Mouse (Mus musculus) hindbrain, embryonic 16.5 days (tissue): ENCODE measurements around the gene Gabpb1. TPM values are rescaled to one million over a fixed set of nuclear protein-coding genes. Genes with fewer than 3 reads are reported as not detected.

Source experiments
- ATAC-seq: fragments of 200-750 bp; cut with Nextera tagmentation; 2 replicates; pipeline ENCODE4 v1.8.0; 2017; ENCODE audit warnings: moderate TSS enrichment, moderate library complexity
- H3K27ac ChIP-seq: fragments of 300-500 bp; sonication (generic); 2 replicates; pipeline ENCODE4 v1.5.1; 2014; ENCODE audit warnings: low read depth, mild to moderate bottlenecking, control low read depth, low read length, moderate library complexity
- H3K27me3 ChIP-seq: fragments of 300-500 bp; sonication (generic); replicated peaks from 2 replicates; pipeline ENCODE4 v1.6.1; 2014; ENCODE audit warnings: low read length; ENCODE audit not compliant: control insufficient read depth, insufficient read depth
- H3K36me3 ChIP-seq: fragments of 300-500 bp; sonication (generic); 2 replicates; pipeline ENCODE4 v1.6.1; 2014; ENCODE audit warnings: mild to moderate bottlenecking, low read length, moderate library complexity, mixed read lengths; ENCODE audit not compliant: control insufficient read depth, insufficient read depth
- H3K4me1 ChIP-seq: fragments of 300-500 bp; sonication (generic); 2 replicates; pipeline ENCODE4 v1.6.1; 2014; ENCODE audit warnings: low read depth, low read length; ENCODE audit not compliant: control insufficient read depth, insufficient read depth
- H3K4me2 ChIP-seq: fragments of 300-500 bp; sonication (generic); 2 replicates; pipeline ENCODE4 v1.6.1; 2014; ENCODE audit warnings: mild to moderate bottlenecking, low read length, control low read depth, moderate library complexity
- H3K4me3 ChIP-seq: fragments of 300-500 bp; sonication (generic); 2 replicates; pipeline ENCODE4 v1.5.1; 2014; ENCODE audit warnings: mild to moderate bottlenecking, low read length, control low read depth, moderate library complexity
- H3K9ac ChIP-seq: fragments of 300-500 bp; sonication (generic); 2 replicates; pipeline ENCODE4 v1.6.1; 2014; ENCODE audit warnings: low read depth, mild to moderate bottlenecking, control low read depth, low read length, moderate library complexity
- H3K9me3 ChIP-seq: fragments of 300-500 bp; sonication (generic); 2 replicates; pipeline ENCODE4 v1.6.1; 2014; ENCODE audit warnings: mild to moderate bottlenecking, low read length, moderate library complexity; ENCODE audit not compliant: control insufficient read depth
- WGBS: fragments of 180-500 bp; shearing (Covaris S2); extraction: QIAGEN DNeasy Blood & Tissue Kit; methylation state at CpG from one replicate; pipeline ENCODE4 v1.1.7; 2014; 5-methylcytosine and 5-hydroxymethylcytosine counted together
- polyA plus RNA-seq: library from polyadenylated mRNA; unstranded; fragments of >200 nt; fragmentation: Nextera tagmentation; extraction: Ambion mirVana; gene quantifications from 2 replicates; pipeline ENCODE4 v1.2.1, GENCODE M21; 2015

Gabpb1 gene
- polyA plus RNA-seq, result 35.5 and 38.6 TPM in 2 replicates

DNA sequence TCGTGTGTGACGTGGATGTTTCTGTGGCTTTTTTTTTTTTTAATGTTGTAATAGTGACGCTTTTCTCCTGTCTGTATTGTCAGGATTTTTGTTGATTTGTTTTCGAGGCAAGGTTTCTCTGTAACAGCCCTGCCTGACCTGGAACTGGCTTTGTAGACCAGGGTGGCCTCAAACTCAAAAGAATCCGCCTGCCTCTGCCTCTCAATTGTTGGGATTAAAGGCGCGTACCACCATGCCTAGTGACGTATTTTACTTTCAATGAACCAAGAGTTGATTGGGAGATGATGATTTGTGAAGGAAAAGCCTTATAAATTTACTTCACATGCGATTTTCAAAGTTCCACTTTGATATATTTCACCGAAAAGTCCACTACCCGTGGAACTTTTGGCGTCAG is at the start of gene Gabpb1:
Gene Gabpb1, minus strand, starts transcription at position 216 of the 394 bp plus-strand sequence.
- Histone ChIP-seq H3K4me3 (peak within 1 kb of the TSS; percentile 87), H3K4me1 (peaks cover 30% of the 10 kb centered on the region), H3K27ac (peak within 1 kb of the TSS; percentile 97), H3K9ac (peak within 1 kb of the TSS; percentile 84), H3K27me3 (no peaks in the 10 kb centered on the region), H3K4me2 (peak within 1 kb of the TSS; percentile 81), H3K9me3 (no peaks in the 10 kb centered on the region), H3K36me3 (no peaks in the 10 kb centered on the region)
- 25% methylated on average over 12 of the region's 12 CpGs for WGBS
- ATAC-seq, result no peak

DNA sequence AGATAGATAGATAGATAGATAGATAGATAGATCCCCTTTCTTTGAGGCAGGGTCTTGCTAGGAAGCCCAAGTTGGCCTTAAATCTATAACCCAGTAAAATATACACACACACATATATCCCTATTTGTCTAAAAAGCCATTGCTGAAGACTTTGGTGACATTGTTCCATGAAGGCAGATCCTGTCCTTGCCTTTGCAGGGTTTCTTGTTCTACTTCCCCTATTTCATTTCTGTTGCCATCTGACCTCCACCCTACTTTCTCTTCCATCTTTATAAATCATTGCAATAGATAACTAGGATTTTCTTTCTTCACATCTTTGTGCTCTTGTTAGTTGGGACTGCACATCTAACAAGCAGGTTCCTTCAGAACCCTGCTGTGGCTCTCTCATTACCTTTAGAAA is 36.8 kb upstream of the Gabpb1 start:
- H3K4me1 ChIP-seq, result peaks cover 7% of the 10 kb centered on the region
- no peaks in the 10 kb centered on the region for H3K9me3 ChIP-seq
- H3K4me3 ChIP-seq, result no peak overlapping the region
- no peaks in the 10 kb centered on the region for H3K27me3 ChIP-seq
- no peak overlapping the region for H3K9ac ChIP-seq
- no peak overlapping the region for H3K27ac ChIP-seq
- H3K4me2 ChIP-seq, result no peak overlapping the region
- no peaks in the 10 kb centered on the region; the same call in 1 of the 2 replicates for H3K36me3 ChIP-seq
- no peak for ATAC-seq

DNA sequence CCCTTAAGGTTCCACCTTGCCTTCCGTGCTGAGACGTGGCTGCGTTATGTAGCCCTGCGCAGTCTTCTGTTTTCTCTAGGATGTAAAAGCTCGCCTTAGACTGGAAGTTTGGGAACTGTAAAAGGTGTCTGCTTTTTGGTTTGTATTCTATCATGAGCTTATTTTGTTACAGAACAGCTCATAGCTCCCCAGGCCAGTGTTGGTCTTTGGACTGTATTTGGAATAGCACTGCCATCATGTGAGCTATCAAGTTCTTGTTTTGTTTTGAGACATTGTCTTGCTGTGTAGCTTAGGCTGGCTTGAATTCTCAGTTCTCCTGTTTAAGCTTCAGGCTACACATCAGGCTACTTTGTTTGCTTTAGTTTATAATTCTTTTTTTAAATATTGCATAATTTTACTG is 36.4 kb upstream of the Gabpb1 start:
- H3K4me2 ChIP-seq, result no peak overlapping the region
- no peak overlapping the region for H3K27ac ChIP-seq
- 98% methylated on average over 5 of the region's 5 CpGs for WGBS
- peaks cover 9% of the 10 kb centered on the region for H3K4me1 ChIP-seq
- no peak overlapping the region for H3K9ac ChIP-seq
- H3K4me3 ChIP-seq, result no peak overlapping the region
- no peaks in the 10 kb centered on the region; the same call in 1 of the 2 replicates for H3K36me3 ChIP-seq
- H3K9me3 ChIP-seq, result no peaks in the 10 kb centered on the region
- no peaks in the 10 kb centered on the region for H3K27me3 ChIP-seq
- no peak for ATAC-seq

DNA sequence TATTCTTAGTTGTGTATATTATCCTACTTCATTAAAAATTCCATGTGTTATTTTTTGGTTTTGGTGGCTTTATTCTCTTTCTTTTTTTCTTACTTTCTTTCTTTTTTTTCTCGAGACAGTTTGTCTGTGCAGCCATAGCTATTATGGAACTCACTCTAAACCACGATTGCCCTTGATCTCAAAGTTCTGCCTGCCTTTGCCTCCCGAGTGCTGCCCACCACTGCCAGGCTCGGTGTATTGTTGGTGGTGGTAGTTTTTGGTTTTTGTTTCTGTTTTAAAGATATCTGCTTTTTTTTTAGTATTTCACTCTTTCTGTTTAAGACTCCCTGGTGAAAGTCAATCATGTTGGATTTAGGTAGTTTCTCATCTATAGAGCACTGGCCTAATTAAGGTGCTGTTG is 32.2 kb upstream of the Gabpb1 start:
- H3K27me3 ChIP-seq, result peaks cover 2% of the 10 kb centered on the region
- H3K4me2 ChIP-seq, result peak overlapping the region; percentile 65; the same call in 1 of the 2 replicates
- 90% methylated on average over 4 of the region's 4 CpGs for WGBS
- no peak overlapping the region for H3K4me3 ChIP-seq
- H3K9ac ChIP-seq, result no peak overlapping the region
- H3K4me1 ChIP-seq, result peaks cover 11% of the 10 kb centered on the region
- H3K27ac ChIP-seq, result no peak overlapping the region
- ATAC-seq, result no peak
- no peaks in the 10 kb centered on the region for H3K9me3 ChIP-seq
- no peaks in the 10 kb centered on the region for H3K36me3 ChIP-seq

DNA sequence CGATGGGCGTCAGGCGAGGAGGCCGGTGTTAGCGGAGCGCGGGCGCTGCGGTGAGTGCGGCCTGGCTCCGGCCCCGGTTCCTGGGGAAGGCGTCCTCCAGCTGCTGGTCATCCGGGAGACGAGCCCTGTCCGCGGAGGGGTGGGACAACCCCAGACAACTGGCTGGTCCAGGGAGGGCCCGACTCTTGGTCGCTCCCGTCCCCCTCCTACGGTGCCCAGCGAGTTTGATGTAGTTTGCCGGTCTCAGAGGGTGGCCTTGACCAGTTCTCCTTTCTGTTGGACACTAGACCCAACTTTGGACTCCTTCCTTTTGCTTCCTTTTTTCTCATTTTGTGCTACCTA is 31.3 kb upstream of the Gabpb1 start:
- H3K4me1 ChIP-seq, result peaks cover 11% of the 10 kb centered on the region
- peak overlapping the region; percentile 86 for H3K27ac ChIP-seq
- no peaks in the 10 kb centered on the region for H3K9me3 ChIP-seq
- peak; percentile 83 for ATAC-seq
- WGBS, result under 1% methylated on average over 22 of the region's 23 CpGs
- H3K27me3 ChIP-seq, result peaks cover 2% of the 10 kb centered on the region
- H3K4me2 ChIP-seq, result peak overlapping the region; percentile 65
- peak overlapping the region; percentile 94 for H3K4me3 ChIP-seq
- H3K9ac ChIP-seq, result peak overlapping the region; percentile 98
- no peaks in the 10 kb centered on the region for H3K36me3 ChIP-seq

DNA sequence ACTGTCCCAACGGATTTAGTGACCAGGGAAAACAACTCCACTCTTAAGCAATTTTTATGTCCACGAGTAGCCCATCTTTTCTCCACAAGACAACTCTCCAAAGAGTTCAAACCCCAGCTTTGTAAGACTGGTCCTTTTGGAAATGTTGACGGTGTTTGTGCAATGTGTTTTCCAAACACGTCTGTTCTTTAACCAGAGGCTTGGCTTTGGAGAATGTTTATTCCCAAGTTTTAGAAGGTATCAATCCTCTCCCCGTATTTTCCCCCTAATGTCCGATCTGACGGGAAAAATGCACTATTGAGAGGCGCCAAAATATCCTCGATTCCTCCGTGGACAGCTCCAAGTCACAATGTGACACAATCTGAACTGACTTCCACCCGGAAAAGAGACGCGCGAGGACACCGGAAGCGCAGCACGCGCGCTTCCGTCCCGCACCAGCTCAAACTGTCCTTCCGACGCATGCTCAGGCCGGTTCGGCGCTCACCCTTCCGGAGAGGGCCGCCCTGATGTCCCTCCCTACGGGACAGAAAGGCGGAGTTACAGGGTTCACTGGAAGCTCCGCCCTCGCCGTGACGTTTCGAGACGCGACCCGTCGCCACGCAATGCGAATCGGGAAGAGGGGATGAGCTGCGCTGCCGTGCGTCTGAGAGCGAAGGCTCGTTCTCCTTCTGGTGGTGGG is 30.8 kb upstream of the Gabpb1 start, which contains the start of gene Usp8:
Gene Usp8, plus strand, starts transcription at position 570 of the 679 bp plus-strand sequence.
- no peaks in the 10 kb centered on the region for H3K36me3 ChIP-seq
- ATAC-seq, result peak; percentile 100
- 4% methylated on average over 37 of the region's 47 CpGs for WGBS

DNA sequence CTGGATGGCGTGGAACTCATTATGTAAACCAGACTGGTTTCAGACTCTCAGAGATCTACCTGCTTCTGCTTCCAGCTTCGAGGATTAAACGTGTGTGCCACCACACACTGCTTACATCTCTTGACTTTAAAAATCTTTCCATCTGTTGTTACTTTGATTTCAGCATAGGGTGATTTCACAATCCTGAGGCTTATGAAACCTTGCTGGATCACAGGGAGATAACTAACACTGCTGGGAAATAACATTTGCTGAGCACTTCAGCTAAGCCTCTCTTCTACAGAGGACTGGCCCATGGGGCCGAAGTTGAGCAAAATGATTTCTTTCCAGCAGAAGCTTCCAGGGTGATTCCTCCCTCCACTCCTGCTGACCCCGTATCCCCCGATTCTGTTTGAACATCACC is 19.1 kb upstream of the Gabpb1 start:
- H3K27me3 ChIP-seq, result no peaks in the 10 kb centered on the region

More for the DNA sequence above, 30.8 kb upstream of the Gabpb1 start, which contains the start of gene Usp8:
- Histone ChIP-seq H3K4me1 (peaks cover 11% of the 10 kb centered on the region), H3K4me2 (peak within 1 kb of the TSS; percentile 91), H3K4me3 (peak within 1 kb of the TSS; percentile 94), H3K9ac (peak within 1 kb of the TSS; percentile 98), H3K27me3 (peaks cover 2% of the 10 kb centered on the region), H3K27ac (peak within 1 kb of the TSS; percentile 86), H3K9me3 (no peaks in the 10 kb centered on the region)

DNA sequence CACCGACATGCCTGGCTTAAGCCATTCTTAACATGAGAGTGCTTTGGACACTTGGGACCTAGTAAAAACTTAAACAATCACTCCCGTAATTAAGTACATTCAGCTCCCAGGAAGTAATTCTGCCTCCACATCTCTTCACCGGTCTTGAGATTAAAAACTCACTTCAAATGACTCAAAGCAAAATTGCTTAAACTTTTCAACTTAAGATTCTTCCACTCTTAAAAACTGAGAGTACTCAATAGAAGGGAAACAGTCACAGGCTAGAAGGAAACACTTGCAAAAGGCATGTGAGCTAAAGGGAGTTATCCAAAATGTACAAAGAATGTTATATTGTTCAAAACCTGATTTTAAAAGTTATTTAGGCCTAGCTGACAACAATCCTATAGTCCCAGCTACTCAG is 15.2 kb upstream of the Gabpb1 start:
- Histone ChIP-seq H3K36me3 (no peaks in the 10 kb centered on the region), H3K4me1 (no peaks in the 10 kb centered on the region), H3K9ac (no peak overlapping the region), H3K9me3 (no peaks in the 10 kb centered on the region), H3K27ac (no peak overlapping the region), H3K4me2 (no peak overlapping the region), H3K4me3 (no peak overlapping the region), H3K27me3 (no peaks in the 10 kb centered on the region)
- no peak for ATAC-seq
- 81% methylated on average over 3 of the region's 3 CpGs for WGBS

More for the DNA sequence above, 19.1 kb upstream of the Gabpb1 start:
- no peak overlapping the region for H3K4me3 ChIP-seq
- no peak for ATAC-seq
- H3K4me1 ChIP-seq, result no peaks in the 10 kb centered on the region
- no peak overlapping the region for H3K4me2 ChIP-seq
- no peaks in the 10 kb centered on the region for H3K36me3 ChIP-seq
- WGBS, result 88% methylated on average over 6 of the region's 6 CpGs
- no peak overlapping the region for H3K9ac ChIP-seq
- H3K9me3 ChIP-seq, result no peaks in the 10 kb centered on the region
- no peak overlapping the region for H3K27ac ChIP-seq

DNA sequence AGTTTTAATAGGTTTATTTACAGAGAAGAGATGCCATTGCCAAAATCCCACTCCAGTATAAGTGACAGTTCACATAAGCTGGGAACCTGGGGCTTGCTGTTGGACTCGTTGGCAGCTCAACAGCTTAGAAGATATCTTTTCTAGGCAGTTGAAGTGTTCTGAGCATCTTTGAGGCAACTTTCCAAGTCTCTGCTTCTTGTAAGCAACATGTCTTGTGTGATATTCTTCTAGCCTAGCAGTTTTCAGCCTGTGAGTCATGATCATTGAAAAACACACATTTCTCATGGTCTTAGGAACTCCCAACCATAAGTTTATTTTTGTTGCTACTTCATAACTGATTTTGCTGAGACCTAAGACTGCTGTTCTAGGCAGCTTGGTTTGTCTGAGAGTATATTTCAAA is 6.8 kb upstream of the Gabpb1 start:
- Histone ChIP-seq H3K4me1 (no peaks in the 10 kb centered on the region), H3K9ac (no peak overlapping the region), H3K9me3 (no peaks in the 10 kb centered on the region), H3K36me3 (no peaks in the 10 kb centered on the region), H3K27me3 (no peaks in the 10 kb centered on the region), H3K27ac (0 out of 2 replicates have a peak overlapping the region, but pooled peaks have one; percentile 29), H3K4me3 (no peak overlapping the region), H3K4me2 (no peak overlapping the region)
- WGBS, result 100% methylated on average over 1 of the region's 1 CpGs
- no peak for ATAC-seq
